Mouse (Mus musculus) C2C12 (cell line): ENCODE measurements around the gene Fryl. TPM values are rescaled to one million over a fixed set of nuclear protein-coding genes. Genes with fewer than 3 reads are reported as not detected.

ENCODE experiments used
- H3K27me3 ChIP-seq: one replicate; pipeline ENCODE4 v1.6.1; 2011; ENCODE audit not compliant: control insufficient read depth, insufficient read depth, insufficient read length
- H3K36me3 ChIP-seq: one replicate; pipeline ENCODE4 v1.6.1; 2011; ENCODE audit not compliant: control insufficient read depth, insufficient read depth
- H3K4me3 ChIP-seq: one replicate; pipeline ENCODE4 v1.5.1; 2011; ENCODE audit warnings: mild to moderate bottlenecking, control low read depth; ENCODE audit not compliant: poor library complexity, insufficient read depth, severe bottlenecking
- H3K79me2 ChIP-seq: one replicate; pipeline ENCODE4 v1.6.1; 2011; ENCODE audit not compliant: control insufficient read depth, insufficient read depth
- H3K79me3 ChIP-seq: one replicate; pipeline ENCODE4 v1.6.1; 2011; ENCODE audit warnings: low read depth, control low read depth
- H3ac ChIP-seq: one replicate; pipeline ENCODE3; 2011; ENCODE audit warnings: low read depth; ENCODE audit not compliant: control insufficient read depth, insufficient read length
- CEBPB ChIP-seq: IDR thresholded peaks from one replicate; pipeline ENCODE4 v1.6.1; 2011; ENCODE audit warnings: low read depth, mild to moderate bottlenecking, control low read depth, moderate library complexity
- CTCF ChIP-seq: IDR thresholded peaks from one replicate; pipeline ENCODE4 v1.5.1; 2011; ENCODE audit not compliant: control insufficient read depth, insufficient read depth, insufficient read length
- FOSL1 ChIP-seq: IDR thresholded peaks from one replicate; pipeline ENCODE4 v1.8.0; 2011; ENCODE audit warnings: mild to moderate bottlenecking, low read length; ENCODE audit not compliant: poor library complexity, insufficient read depth, severe bottlenecking
- MAX ChIP-seq: IDR thresholded peaks from one replicate; pipeline ENCODE4 v1.6.1; 2011; ENCODE audit warnings: mild to moderate bottlenecking, control low read depth
- MYOD1 ChIP-seq: IDR thresholded peaks from one replicate; pipeline ENCODE4 v1.6.1; 2011; ENCODE audit warnings: low read depth; ENCODE audit not compliant: control insufficient read depth, insufficient read length
- MYOG ChIP-seq: IDR thresholded peaks from one replicate; pipeline ENCODE4 v1.6.1; 2011; ENCODE audit not compliant: control insufficient read depth, insufficient read length; ENCODE audit errors: extremely low read depth
- USF1 ChIP-seq: IDR thresholded peaks from one replicate; pipeline ENCODE4 v1.6.1; 2011; ENCODE audit warnings: low read depth, mild to moderate bottlenecking, control low read depth, moderate library complexity
- polyA plus RNA-seq: library from polyadenylated mRNA; unstranded; fragments of >200 nt; fragmentation: generic; extraction: Trizol; gene quantifications from one replicate; pipeline ENCODE4 v1.2.1, GENCODE M21; 2012; ENCODE audit warnings: missing spikeins

Fryl gene
- polyA plus RNA-seq, 1 experiment: 13.2 TPM

DNA sequence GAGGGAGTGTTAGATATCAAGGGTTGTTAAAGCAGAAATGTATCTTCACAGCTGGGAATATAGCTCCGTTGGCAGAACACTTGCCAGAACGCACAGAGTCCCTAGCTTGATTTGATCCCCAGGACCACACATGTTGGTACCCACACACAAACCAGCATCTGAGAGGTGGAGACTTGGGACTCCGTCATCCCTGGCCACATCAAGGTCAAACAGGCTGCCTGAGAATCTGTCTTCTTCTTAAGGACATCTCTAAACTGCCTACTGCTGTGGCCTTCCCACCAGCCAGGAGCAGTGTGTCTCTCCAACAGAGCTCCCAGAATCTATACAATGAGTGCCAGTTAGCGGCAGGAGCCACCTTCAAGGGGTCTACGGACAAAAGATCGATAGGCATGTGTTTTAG, 47.8 kb downstream of the Fryl start:
- no peak overlapping the region for H3K4me3 ChIP-seq
- no peaks in the 10 kb centered on the region for H3K27me3 ChIP-seq
- no peaks in the 10 kb centered on the region for H3K36me3 ChIP-seq
- H3K79me2 ChIP-seq: no peaks in the 10 kb centered on the region
- H3ac ChIP-seq: no peak overlapping the region
- TF ChIP-seq MYOD1 (no peak), FOSL1 (no peak), MAX (no peak), USF1 (no peak), MYOG (no peak), CTCF (no peak), CEBPB (no peak)
- H3K79me3 ChIP-seq: peaks cover 1% of the 10 kb centered on the region

DNA sequence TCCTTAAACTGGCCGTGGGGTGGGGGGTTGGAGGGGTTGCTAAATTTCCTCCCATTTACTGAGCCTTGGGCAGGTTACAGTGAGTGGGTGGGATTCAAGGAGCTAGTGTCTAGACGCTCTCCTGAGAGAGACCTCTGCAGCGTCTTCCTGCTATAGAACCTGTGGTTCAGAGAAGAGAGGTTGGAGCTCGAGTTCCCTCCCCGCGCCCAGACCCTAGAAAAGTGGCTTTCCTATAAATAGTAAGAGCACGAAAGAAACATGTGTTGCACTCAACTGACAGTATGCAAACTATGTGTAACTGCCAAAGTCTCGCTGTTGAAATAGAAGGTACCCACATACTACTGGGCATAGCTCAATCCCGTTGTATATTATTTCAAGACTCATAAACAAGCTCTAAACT, 49.7 kb downstream of the Fryl start:
- H3K79me3 ChIP-seq: peaks cover 1% of the 10 kb centered on the region
- H3K36me3 ChIP-seq: no peaks in the 10 kb centered on the region
- no peaks in the 10 kb centered on the region for H3K27me3 ChIP-seq
- no peak overlapping the region for H3K4me3 ChIP-seq
- no peak for TF ChIP-seq MAX
- no peak for TF ChIP-seq USF1
- TF ChIP-seq CTCF: no peak
- TF ChIP-seq MYOG: no peak
- no peak for TF ChIP-seq CEBPB
- no peak for TF ChIP-seq FOSL1
- no peak for TF ChIP-seq MYOD1
- H3K79me2 ChIP-seq: no peaks in the 10 kb centered on the region
- H3ac ChIP-seq: no peak overlapping the region

DNA sequence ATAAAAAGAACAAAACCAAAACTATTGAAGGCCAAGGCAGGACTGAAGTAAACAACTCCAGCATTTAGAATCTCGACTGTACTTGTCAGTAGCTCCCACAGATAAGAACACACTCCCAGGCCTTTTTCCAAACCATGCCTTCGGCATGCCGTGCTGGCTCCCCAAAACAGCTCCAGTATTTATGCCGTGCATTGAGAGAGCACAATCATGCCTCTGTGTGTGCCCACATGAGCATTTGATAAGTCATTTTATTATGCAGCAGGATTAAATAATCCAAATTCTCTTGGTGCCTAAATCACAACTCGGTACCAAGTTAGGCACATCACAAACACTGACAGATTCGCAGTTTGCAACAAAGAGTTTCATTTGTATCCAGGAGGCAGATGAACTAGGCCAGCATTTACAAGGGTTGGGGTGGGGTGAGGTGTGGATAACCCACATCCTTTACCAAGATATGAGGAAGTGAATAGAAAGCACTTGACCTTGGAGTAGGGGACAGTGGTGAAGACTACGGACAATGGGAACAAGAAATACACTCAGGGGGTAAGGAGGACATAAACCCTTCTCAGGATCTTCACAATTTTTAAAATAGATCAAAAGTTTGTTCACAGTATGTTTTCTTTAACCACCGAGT, 50.3 kb downstream of the Fryl start:
- H3K36me3 ChIP-seq: no peaks in the 10 kb centered on the region
- H3ac ChIP-seq: no peak overlapping the region
- TF ChIP-seq USF1 (no peak), CEBPB (no peak)
- no peaks in the 10 kb centered on the region for H3K79me2 ChIP-seq
- no peak overlapping the region for H3K4me3 ChIP-seq
- H3K79me3 ChIP-seq: peaks cover 1% of the 10 kb centered on the region
- no peaks in the 10 kb centered on the region for H3K27me3 ChIP-seq

DNA sequence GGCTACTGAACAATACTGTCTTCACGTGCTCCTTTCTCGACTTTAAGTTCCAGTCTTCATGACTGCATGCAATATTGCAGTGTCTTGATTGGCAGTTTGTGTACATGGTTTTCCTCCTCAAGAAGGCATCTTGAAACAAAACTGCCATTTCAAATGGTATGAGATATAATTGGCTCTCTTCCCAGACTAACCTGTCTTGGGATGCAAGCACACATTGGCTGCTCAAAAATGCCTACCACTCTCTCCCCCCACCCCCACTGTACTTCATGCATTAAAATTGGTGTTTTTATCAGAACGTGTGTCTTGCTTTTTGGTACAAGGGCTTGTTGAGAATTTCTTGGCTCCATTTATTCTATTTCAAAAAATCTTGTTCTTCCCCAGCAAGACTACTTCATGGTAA, 51.4 kb downstream of the Fryl start:
- H3K36me3 ChIP-seq: no peaks in the 10 kb centered on the region
- peaks cover 1% of the 10 kb centered on the region for H3K79me3 ChIP-seq
- no peaks in the 10 kb centered on the region for H3K27me3 ChIP-seq
- TF ChIP-seq MYOG (no peak), FOSL1 (no peak), MAX (no peak), CEBPB (no peak), USF1 (no peak), CTCF (no peak)
- H3K79me2 ChIP-seq: no peaks in the 10 kb centered on the region
- no peak overlapping the region for H3ac ChIP-seq
- H3K4me3 ChIP-seq: no peak overlapping the region

DNA sequence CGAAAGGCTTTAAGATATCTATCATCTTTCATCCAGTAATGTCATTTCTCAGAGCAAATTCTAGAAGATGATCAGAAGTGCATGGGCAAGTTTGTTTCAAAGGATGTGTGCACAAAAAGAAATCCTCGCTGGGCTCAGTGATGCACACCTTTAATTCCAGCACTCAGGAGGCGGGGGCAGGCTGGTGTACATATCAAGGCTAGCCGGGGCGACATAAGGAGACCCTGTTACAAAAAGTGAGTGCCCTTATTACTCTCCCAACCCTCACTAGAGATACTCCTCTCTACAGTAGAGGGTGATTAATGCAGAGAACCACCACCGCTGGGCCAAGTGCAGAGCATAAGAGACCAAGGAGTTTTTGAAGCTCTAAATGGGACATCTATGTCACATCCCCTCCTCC, 53.9 kb downstream of the Fryl start:
- Histone ChIP-seq H3K4me3 (no peak overlapping the region), H3ac (no peak overlapping the region), H3K36me3 (no peaks in the 10 kb centered on the region), H3K79me2 (no peaks in the 10 kb centered on the region), H3K79me3 (peaks cover 1% of the 10 kb centered on the region), H3K27me3 (no peaks in the 10 kb centered on the region)
- TF ChIP-seq CTCF: no peak
- no peak for TF ChIP-seq FOSL1
- no peak for TF ChIP-seq MYOG
- no peak for TF ChIP-seq CEBPB
- no peak for TF ChIP-seq MYOD1
- no peak for TF ChIP-seq USF1
- no peak for TF ChIP-seq MAX

DNA sequence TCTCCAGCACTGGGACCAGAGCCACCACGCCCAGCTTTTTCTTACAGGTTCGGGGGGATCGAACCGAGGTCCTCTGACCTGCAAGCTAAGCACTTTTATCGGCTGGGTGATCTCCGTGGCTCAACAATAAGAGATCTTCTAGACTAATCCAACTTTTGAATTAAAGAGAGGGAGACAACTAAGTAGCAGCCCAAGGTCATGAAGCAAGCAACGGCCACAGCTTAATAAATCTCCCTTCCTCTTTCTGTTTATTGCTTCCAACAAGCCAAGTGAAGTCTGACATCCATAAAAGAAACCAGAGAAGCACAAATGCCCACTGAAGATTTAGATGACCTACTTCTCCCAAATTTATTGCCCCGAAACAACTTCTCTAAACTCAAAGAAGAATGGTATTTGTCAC, 54.3 kb downstream of the Fryl start:
- TF ChIP-seq CTCF (no peak), FOSL1 (no peak), CEBPB (no peak), MYOD1 (no peak), MYOG (no peak), MAX (no peak), USF1 (no peak)
- no peak overlapping the region for H3K4me3 ChIP-seq
- H3K79me2 ChIP-seq: no peaks in the 10 kb centered on the region
- no peaks in the 10 kb centered on the region for H3K27me3 ChIP-seq
- H3K79me3 ChIP-seq: peaks cover 1% of the 10 kb centered on the region
- no peak overlapping the region for H3ac ChIP-seq
- H3K36me3 ChIP-seq: no peaks in the 10 kb centered on the region
